Mouse (Mus musculus): ENCODE measurements at regions not wholly inside any gene's neighbourhood (a gene's known extent, or its start where the extent isn't known, plus 50 kb on each side); places are given as distances from the start of the nearest gene placed in this dataset.

DNA sequence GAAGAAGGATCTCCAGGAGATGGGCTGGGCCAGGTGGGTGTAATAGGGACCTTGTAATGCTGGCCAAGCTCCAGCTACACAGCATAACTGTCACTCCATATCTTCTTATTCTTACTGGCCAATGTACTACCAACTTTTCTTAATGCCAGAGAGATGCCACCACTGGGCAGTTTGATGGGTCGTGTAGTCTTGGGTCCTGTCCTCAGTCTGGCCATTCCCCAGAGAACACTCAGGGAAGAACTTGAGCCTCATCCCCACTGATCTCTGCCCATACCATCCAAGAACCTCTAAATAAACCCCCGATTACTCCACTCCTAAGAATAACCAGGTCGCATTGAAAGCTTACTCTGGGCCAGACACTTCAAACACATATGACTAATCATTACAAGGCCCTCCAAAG is 82.0 kb upstream of the Dusp10 start:
- H3K79me2 ChIP-seq (replicated peaks; ENCODE audit: control insufficient read depth, insufficient read depth, low read length) = no peaks in the 10 kb centered on the region
- H3K27me3 ChIP-seq (ENCODE audit: control insufficient read depth, insufficient read depth, low read length) = no peaks in the 10 kb centered on the region
- no peak overlapping the region for H3K4me3 ChIP-seq
- 67% methylated on average over 3 of the region's 3 CpGs for WGBS
- H3K27ac ChIP-seq = no peak overlapping the region
- no peaks in the 10 kb centered on the region; the same call in 1 of the 2 replicates for H3K4me1 ChIP-seq (ENCODE audit: control insufficient read depth, insufficient read depth, low read length)
- no peak for TF ChIP-seq EP300 (IDR thresholded peaks at IDR 0.05; ENCODE audit: insufficient read depth, low read depth, low read length)
- TF ChIP-seq POLR2A (IDR thresholded peaks at IDR 0.05; ENCODE audit: insufficient read depth, low read depth, low read length) = no peak
- no peak for TF ChIP-seq CTCF (IDR thresholded peaks at IDR 0.05)
- no peak for DNase-seq
- no peak overlapping the region for H3K9ac ChIP-seq (ENCODE audit: low read depth, low read length)
- H3K36me3 ChIP-seq (ENCODE audit: control insufficient read depth, insufficient read depth, low read length) = no peaks in the 10 kb centered on the region
- intact Hi-C loops (cut with DNase I) = no loop called here

- DNase-seq = no peak
- Histone ChIP-seq H3K79me2 (replicated peaks; ENCODE audit: control insufficient read depth, insufficient read depth, low read length) (no peaks in the 10 kb centered on the region), H3K27me3 (ENCODE audit: control insufficient read depth, insufficient read depth, low read length) (no peaks in the 10 kb centered on the region), H3K9ac (ENCODE audit: low read depth, low read length) (no peak overlapping the region), H3K4me1 (ENCODE audit: control insufficient read depth, insufficient read depth, low read length) (no peaks in the 10 kb centered on the region; the same call in 1 of the 2 replicates), H3K4me3 (no peak overlapping the region), H3K27ac (no peak overlapping the region), H3K36me3 (ENCODE audit: control insufficient read depth, insufficient read depth, low read length) (no peaks in the 10 kb centered on the region)
- WGBS = 84% methylated on average over 2 of the region's 2 CpGs
- TF ChIP-seq POLR2A (IDR thresholded peaks at IDR 0.05; ENCODE audit: insufficient read depth, low read depth, low read length) (no peak), EP300 (IDR thresholded peaks at IDR 0.05; ENCODE audit: insufficient read depth, low read depth, low read length) (no peak), CTCF (IDR thresholded peaks at IDR 0.05) (no peak)
- intact Hi-C loops (cut with DNase I) = no loop called here
Observed at GRCm38 (mm10) chr1:183933845-183934244, 79.3 kb upstream of the Dusp10 start.

DNA sequence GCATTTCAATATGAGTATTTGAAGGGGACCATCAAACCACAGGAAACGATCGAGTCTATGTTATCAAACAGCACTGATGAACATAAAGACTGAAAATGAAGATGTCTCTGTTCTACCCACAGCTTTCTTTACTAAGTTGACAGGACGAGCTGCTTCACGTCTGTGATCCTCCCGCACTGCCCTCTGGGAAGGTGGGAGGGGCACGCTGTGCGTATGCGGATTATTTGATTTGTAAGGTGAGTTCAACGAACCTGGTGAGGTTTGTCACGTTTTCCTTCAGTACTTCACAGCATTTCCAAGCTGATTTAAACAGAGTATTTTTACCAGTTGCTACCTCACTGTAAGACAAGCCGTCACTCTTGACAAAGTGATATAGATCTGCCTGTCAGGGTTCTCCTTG is 75.9 kb upstream of the Dusp10 start:
- Histone ChIP-seq H3K36me3 (ENCODE audit: control insufficient read depth, insufficient read depth, low read length) (no peaks in the 10 kb centered on the region), H3K27me3 (ENCODE audit: control insufficient read depth, insufficient read depth, low read length) (no peaks in the 10 kb centered on the region), H3K27ac (no peak overlapping the region), H3K4me3 (no peak overlapping the region), H3K9ac (ENCODE audit: low read depth, low read length) (no peak overlapping the region), H3K79me2 (replicated peaks; ENCODE audit: control insufficient read depth, insufficient read depth, low read length) (no peaks in the 10 kb centered on the region), H3K4me1 (ENCODE audit: control insufficient read depth, insufficient read depth, low read length) (no peaks in the 10 kb centered on the region)
- TF ChIP-seq POLR2A (IDR thresholded peaks at IDR 0.05; ENCODE audit: insufficient read depth, low read depth, low read length) (no peak), EP300 (IDR thresholded peaks at IDR 0.05; ENCODE audit: insufficient read depth, low read depth, low read length) (no peak), CTCF (IDR thresholded peaks at IDR 0.05) (no peak)
- 86% methylated on average over 11 of the region's 11 CpGs for WGBS
- intact Hi-C loops (cut with DNase I) = no loop called here
- DNase-seq = no peak

DNA sequence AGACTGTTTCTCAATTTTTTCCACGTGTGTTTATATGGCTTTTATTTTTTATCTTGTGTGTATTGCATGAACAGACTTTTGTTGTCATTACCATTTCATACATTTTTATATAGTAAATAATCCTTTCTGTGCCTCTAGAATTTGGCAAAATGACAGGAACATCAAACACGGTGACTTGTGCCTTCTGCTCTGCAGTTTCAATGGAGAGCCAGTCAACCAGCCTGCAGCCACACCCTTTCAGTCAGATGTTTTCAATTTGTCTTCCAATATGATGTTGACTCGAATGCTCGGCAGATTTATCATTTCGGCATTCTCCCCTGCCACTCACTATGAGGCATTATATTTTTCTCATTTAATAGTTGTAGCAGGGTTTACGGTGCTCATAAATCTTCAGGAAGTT is 74.7 kb upstream of the Dusp10 start:
- intact Hi-C loops (cut with DNase I) = no loop called here
- no peak overlapping the region for H3K27ac ChIP-seq
- H3K9ac ChIP-seq (ENCODE audit: low read depth, low read length) = no peak overlapping the region
- TF ChIP-seq POLR2A (IDR thresholded peaks at IDR 0.05; ENCODE audit: insufficient read depth, low read depth, low read length) = no peak
- no peak for TF ChIP-seq EP300 (IDR thresholded peaks at IDR 0.05; ENCODE audit: insufficient read depth, low read depth, low read length)
- TF ChIP-seq CTCF (IDR thresholded peaks at IDR 0.05) = no peak
- no peaks in the 10 kb centered on the region for H3K4me1 ChIP-seq (ENCODE audit: control insufficient read depth, insufficient read depth, low read length)
- DNase-seq = no peak
- H3K36me3 ChIP-seq (ENCODE audit: control insufficient read depth, insufficient read depth, low read length) = no peaks in the 10 kb centered on the region
- H3K4me3 ChIP-seq = no peak overlapping the region
- H3K79me2 ChIP-seq (replicated peaks; ENCODE audit: control insufficient read depth, insufficient read depth, low read length) = no peaks in the 10 kb centered on the region
- no peaks in the 10 kb centered on the region for H3K27me3 ChIP-seq (ENCODE audit: control insufficient read depth, insufficient read depth, low read length)
- WGBS = 82% methylated on average over 6 of the region's 6 CpGs

DNA sequence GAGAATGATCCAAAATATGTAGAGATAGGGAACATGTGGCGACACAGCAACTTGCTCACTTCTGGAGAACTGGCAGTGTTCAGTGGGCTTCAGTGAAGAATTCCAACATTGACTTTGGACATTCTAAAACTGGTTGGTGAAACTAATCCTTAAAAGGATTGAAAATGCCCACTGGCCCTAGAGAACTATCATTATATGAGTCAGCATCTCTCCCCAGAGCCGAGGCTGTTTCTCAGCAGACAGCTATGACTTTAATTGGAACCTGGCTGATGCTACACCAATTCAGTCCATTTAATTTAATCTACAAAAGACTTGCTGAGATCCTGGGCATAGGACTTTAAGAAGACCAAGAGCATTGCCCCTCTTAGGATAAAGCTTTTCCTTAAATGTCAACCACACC is 72.4 kb upstream of the Dusp10 start:
- intact Hi-C loops (cut with DNase I) = no loop called here
- H3K4me3 ChIP-seq = no peak overlapping the region
- H3K27ac ChIP-seq = no peak overlapping the region
- 67% methylated on average over 2 of the region's 2 CpGs for WGBS
- no peak overlapping the region for H3K9ac ChIP-seq (ENCODE audit: low read depth, low read length)
- no peaks in the 10 kb centered on the region for H3K79me2 ChIP-seq (replicated peaks; ENCODE audit: control insufficient read depth, insufficient read depth, low read length)
- TF ChIP-seq CTCF (IDR thresholded peaks at IDR 0.05) (no peak), EP300 (IDR thresholded peaks at IDR 0.05; ENCODE audit: insufficient read depth, low read depth, low read length) (no peak), POLR2A (IDR thresholded peaks at IDR 0.05; ENCODE audit: insufficient read depth, low read depth, low read length) (no peak)
- H3K27me3 ChIP-seq (ENCODE audit: control insufficient read depth, insufficient read depth, low read length) = no peaks in the 10 kb centered on the region
- no peaks in the 10 kb centered on the region for H3K4me1 ChIP-seq (ENCODE audit: control insufficient read depth, insufficient read depth, low read length)
- H3K36me3 ChIP-seq (ENCODE audit: control insufficient read depth, insufficient read depth, low read length) = no peaks in the 10 kb centered on the region
- DNase-seq = no peak

DNA sequence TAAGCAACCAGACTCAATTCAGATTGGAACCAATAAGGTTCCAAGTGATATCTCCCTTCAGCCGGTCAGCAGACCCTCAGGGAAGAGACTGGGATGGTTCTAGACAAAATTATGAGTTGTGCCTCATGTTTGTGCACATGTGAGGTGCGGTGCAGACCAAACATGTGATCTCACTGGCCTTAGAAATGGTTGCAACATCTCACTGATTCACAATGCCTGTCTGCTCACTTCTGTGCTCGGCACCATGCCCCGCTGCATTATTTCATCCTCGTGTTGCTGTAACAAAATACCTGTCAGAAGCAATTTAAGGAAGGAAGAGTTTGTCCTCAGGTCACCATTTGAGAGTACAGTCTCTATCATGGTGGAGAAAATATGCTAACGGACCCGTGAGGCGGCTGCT is 66.9 kb upstream of the Dusp10 start:
- Histone ChIP-seq H3K9ac (ENCODE audit: low read depth, low read length) (no peak overlapping the region), H3K79me2 (replicated peaks; ENCODE audit: control insufficient read depth, insufficient read depth, low read length) (no peaks in the 10 kb centered on the region), H3K4me1 (ENCODE audit: control insufficient read depth, insufficient read depth, low read length) (no peaks in the 10 kb centered on the region; the same call in 1 of the 2 replicates), H3K27me3 (ENCODE audit: control insufficient read depth, insufficient read depth, low read length) (no peaks in the 10 kb centered on the region), H3K27ac (no peak overlapping the region), H3K4me3 (no peak overlapping the region), H3K36me3 (ENCODE audit: control insufficient read depth, insufficient read depth, low read length) (no peaks in the 10 kb centered on the region)
- WGBS = 88% methylated on average over 8 of the region's 8 CpGs
- no peak for TF ChIP-seq CTCF (IDR thresholded peaks at IDR 0.05)
- TF ChIP-seq EP300 (IDR thresholded peaks at IDR 0.05; ENCODE audit: insufficient read depth, low read depth, low read length) = no peak
- no peak for TF ChIP-seq POLR2A (IDR thresholded peaks at IDR 0.05; ENCODE audit: insufficient read depth, low read depth, low read length)
- intact Hi-C loops (cut with DNase I) = no loop called here
- no peak for DNase-seq
